ENCODE assay signal across 14 mouse cellular contexts in genomic region chr10:33375474-33376029, GRCm38 (mm10).
DNase-seq lines count a peak whose midpoint lies in the region.
"Had no signal": no experiment of that assay in that cellular context is flagged by ENCODE, and none has a peak within 500 bp of the region (broad histone marks: within the 10 kb centered on the region; RNA-seq: fewer than 3 reads in every experiment).

No protein-coding gene starts in this region.

- peak; percentile 1 for DNase-seq in embryo, embryonic 10.5 days (ENCODE audit: low spot score)
- no peak for DNase-seq in embryo, embryonic 10 days (ENCODE audit: low spot score)
- peak; percentile 74 for DNase-seq in Muller cell, postnatal 12 days (ENCODE audit: inconsistent ontology term)
- DNase-seq in ZHBTc4 (ENCODE audit: low read depth, low spot score) = peak; percentile 97
- DNase-seq in thymus, postnatal 36 days = no peak
- DNase-seq in gastrocnemius, postnatal 25 days = no peak
- DNase-seq in lung, postnatal 10 days = no peak
- DNase-seq: adrenal gland, postnatal 10 days; cerebellum, adult 18-20 months; cerebellum, adult 9-11 months; gastrocnemius, postnatal 10 days; heart, adult 2 months; heart, postnatal 14 days; kidney, adult 11 months had no signal

Comparison
In these comparisons a context has a peak if more than half of its experiments do, and no peak if none do; other contexts are left out.
1. DNase-seq: peak in embryo, embryonic 10.5 days (single experiment), Muller cell, postnatal 12 days (single experiment) and ZHBTc4 (single experiment); none in embryo, embryonic 10 days (single experiment), thymus, postnatal 36 days (0 of 2), gastrocnemius, postnatal 25 days (single experiment) and lung, postnatal 10 days (single experiment).